Mouse (Mus musculus): ENCODE results near the gene Jaml. TPM values are rescaled to one million over a fixed set of nuclear protein-coding genes. Genes with fewer than 3 reads are reported as not detected.

Jaml gene
- polyA plus RNA-seq, 1 experiment from 2014 or later: not detected

DNA sequence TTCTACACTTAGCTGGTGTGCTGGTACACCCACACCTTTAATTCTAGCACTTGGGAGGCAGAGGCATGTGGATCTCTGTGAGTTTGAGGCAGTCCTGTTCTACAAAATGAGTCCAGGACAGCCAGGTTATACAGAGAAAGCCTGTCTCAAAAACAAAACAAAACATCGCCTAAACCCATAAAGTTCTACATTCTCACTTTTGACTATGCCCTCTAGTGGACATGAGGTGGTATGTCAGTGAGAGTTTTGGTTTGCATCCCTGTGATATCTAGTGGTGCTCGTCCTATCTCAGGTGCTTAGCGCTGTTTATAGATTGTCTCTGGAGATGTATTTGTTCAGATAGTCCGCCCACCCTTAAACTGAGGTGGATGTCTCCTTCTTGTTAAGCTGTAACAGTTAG is 30.5 kb upstream of the Jaml start:
- Histone ChIP-seq H3K4me3 (no peak overlapping the region), H3K4me2 (no peak overlapping the region), H3K27me3 (peaks cover 22% of the 10 kb centered on the region), H3K4me1 (peaks cover 2% of the 10 kb centered on the region; the same call in 1 of the 2 replicates), H3K36me3 (no peaks in the 10 kb centered on the region), H3K9me3 (no peaks in the 10 kb centered on the region), H3K9ac (no peak overlapping the region), H3K27ac (no peak overlapping the region)
- no peak for ATAC-seq (ENCODE audit: insufficient number of reproducible peaks, insufficient read depth, low FRiP score, low TSS enrichment, low read depth)
- 28% methylated on average over 4 of the region's 4 CpGs for WGBS

DNA sequence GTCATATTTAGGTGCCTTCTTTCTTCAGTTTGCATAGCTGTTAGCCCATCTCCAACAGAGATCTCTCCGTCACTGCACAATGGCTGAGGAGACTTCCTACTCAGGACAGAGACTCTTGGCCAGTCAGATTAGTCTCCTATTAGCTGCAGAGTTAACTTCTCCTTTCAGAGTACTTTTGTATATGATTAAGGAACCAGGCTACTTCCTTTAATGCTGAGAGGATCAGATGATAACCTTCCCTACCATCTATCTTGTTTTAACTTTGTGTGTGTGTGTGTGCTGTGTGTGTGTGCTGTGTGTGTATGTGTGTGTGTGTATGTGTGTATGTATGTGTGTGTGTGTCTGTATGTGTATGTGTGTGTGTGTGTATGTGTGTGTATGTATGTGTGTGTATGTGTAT is 29.3 kb upstream of the Jaml start:
- Histone ChIP-seq H3K27ac (no peak overlapping the region), H3K4me1 (no peaks in the 10 kb centered on the region), H3K9me3 (no peaks in the 10 kb centered on the region), H3K9ac (no peak overlapping the region), H3K36me3 (no peaks in the 10 kb centered on the region), H3K27me3 (peaks cover 18% of the 10 kb centered on the region), H3K4me2 (no peak overlapping the region), H3K4me3 (no peak overlapping the region)
- WGBS: 93% methylated on average over 1 of the region's 1 CpGs
- no peak for ATAC-seq (ENCODE audit: insufficient number of reproducible peaks, insufficient read depth, low FRiP score, low TSS enrichment, low read depth)

DNA sequence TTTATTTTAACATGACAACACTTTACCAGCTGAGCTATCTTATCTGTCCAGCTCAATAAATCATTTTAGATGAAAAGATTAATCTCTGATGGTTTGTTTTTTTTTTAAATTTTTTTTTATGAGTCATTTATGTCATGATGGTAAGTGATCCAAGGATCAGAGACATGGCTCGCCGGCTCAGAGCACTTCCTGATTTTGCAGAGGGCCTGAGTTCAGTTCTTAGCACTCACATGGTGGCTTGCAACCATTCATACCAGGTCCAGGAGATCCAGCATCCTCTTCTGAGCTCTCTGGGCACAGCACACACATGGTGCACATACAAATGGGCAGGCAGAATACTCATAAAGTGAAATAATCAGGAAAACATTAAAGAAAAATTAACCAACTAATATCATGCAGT is 28.7 kb upstream of the Jaml start:
- no peak overlapping the region for H3K9ac ChIP-seq
- no peaks in the 10 kb centered on the region for H3K4me1 ChIP-seq
- no peak overlapping the region for H3K27ac ChIP-seq
- WGBS: 90% methylated on average over 2 of the region's 2 CpGs
- H3K4me3 ChIP-seq: no peak overlapping the region
- H3K9me3 ChIP-seq: no peaks in the 10 kb centered on the region
- peaks cover 18% of the 10 kb centered on the region for H3K27me3 ChIP-seq
- ATAC-seq (ENCODE audit: insufficient number of reproducible peaks, insufficient read depth, low FRiP score, low TSS enrichment, low read depth): no peak
- H3K36me3 ChIP-seq: no peaks in the 10 kb centered on the region
- H3K4me2 ChIP-seq: no peak overlapping the region

- Histone ChIP-seq H3K27me3 (peaks cover 49% of the 10 kb centered on the region), H3K9me3 (no peaks in the 10 kb centered on the region), H3K27ac (peak within 1 kb of the TSS; percentile 94), H3K4me2 (peak within 1 kb of the TSS; percentile 69), H3K36me3 (no peaks in the 10 kb centered on the region), H3K4me1 (no peaks in the 10 kb centered on the region), H3K4me3 (peak within 1 kb of the TSS; percentile 65), H3K9ac (peak within 1 kb of the TSS; percentile 66)
- 0% methylated on average over 33 of the region's 33 CpGs for WGBS
- peak; percentile 86 for ATAC-seq (ENCODE audit: insufficient number of reproducible peaks, insufficient read depth, low FRiP score, low TSS enrichment, low read depth)
Observed at GRCm38 (mm10) chr9:45055082-45055713, 23.8 kb upstream of the Jaml start, which contains the start of gene Mpzl3. Gene Mpzl3, plus strand, starts transcription at chr9:45055186.

- Histone ChIP-seq H3K4me3 (no peak overlapping the region), H3K27me3 (peaks cover 53% of the 10 kb centered on the region), H3K9ac (no peak overlapping the region), H3K4me1 (no peaks in the 10 kb centered on the region), H3K36me3 (no peaks in the 10 kb centered on the region), H3K4me2 (no peak overlapping the region), H3K9me3 (no peaks in the 10 kb centered on the region), H3K27ac (no peak overlapping the region)
- WGBS: 17% methylated on average over 5 of the region's 5 CpGs
- no peak for ATAC-seq (ENCODE audit: insufficient number of reproducible peaks, insufficient read depth, low FRiP score, low TSS enrichment, low read depth)
Observed at GRCm38 (mm10) chr9:45058304-45058940, 20.6 kb upstream of the Jaml start.

DNA sequence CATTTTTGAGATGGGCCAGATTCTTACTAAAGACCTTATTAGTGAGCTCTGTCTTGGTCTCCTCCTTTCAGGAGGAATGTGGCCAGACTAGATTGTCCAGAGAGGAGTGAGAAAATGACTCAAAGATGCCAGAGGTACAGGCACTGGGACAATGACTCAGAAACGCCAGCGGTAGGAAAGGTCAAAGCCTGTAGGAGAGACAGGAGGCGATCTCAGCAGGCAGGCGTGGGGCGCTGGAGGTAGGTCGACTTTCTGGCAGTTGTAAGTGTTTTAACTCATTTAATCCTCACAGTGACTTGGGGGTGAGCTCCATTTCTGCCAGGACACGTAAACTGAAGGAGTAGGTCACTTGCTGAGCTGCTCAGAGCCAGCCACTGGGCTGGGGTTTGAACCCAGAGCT is 18.8 kb upstream of the Jaml start:
- H3K36me3 ChIP-seq: no peaks in the 10 kb centered on the region
- H3K27ac ChIP-seq: no peak overlapping the region
- no peak overlapping the region for H3K4me3 ChIP-seq
- H3K27me3 ChIP-seq: peaks cover 47% of the 10 kb centered on the region
- H3K9me3 ChIP-seq: no peaks in the 10 kb centered on the region
- no peak overlapping the region for H3K4me2 ChIP-seq
- no peak for ATAC-seq (ENCODE audit: insufficient number of reproducible peaks, insufficient read depth, low FRiP score, low TSS enrichment, low read depth)
- H3K9ac ChIP-seq: no peak overlapping the region
- no peaks in the 10 kb centered on the region for H3K4me1 ChIP-seq
- WGBS: 27% methylated on average over 7 of the region's 7 CpGs

DNA sequence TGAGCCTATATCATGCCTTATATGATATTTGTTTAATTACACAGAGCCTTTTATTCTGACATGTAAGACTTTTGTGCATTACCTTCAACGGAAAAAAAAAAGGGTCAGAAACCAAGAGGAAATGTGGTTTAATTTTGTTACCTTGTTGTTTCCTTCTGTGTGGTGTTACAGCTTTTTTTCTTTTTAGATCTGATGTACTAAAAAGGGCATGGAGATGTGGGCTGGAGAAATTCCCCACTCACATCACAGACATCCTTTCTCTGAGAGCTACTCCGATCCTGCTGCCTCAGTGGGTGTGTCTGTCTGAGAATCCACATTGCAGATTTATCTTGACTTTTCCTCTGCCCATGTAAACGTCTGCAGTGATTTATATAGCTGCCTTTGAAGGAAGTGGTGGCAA is 16.3 kb upstream of the Jaml start:
- no peak overlapping the region for H3K27ac ChIP-seq

GRCm38 (mm10) chr9:45064421-45064820 is 14.6 kb upstream of the Jaml start:
- H3K4me2 ChIP-seq: no peak overlapping the region
- WGBS: 68% methylated on average over 6 of the region's 6 CpGs
- ATAC-seq (ENCODE audit: insufficient number of reproducible peaks, insufficient read depth, low FRiP score, low TSS enrichment, low read depth): no peak
- H3K4me1 ChIP-seq: no peaks in the 10 kb centered on the region
- H3K27me3 ChIP-seq: peaks cover 19% of the 10 kb centered on the region
- H3K9ac ChIP-seq: no peak overlapping the region
- no peak overlapping the region for H3K4me3 ChIP-seq
- no peak overlapping the region for H3K27ac ChIP-seq
- H3K36me3 ChIP-seq: no peaks in the 10 kb centered on the region
- H3K9me3 ChIP-seq: no peaks in the 10 kb centered on the region

More for the DNA sequence above, 16.3 kb upstream of the Jaml start:
- Histone ChIP-seq H3K27me3 (peaks cover 35% of the 10 kb centered on the region), H3K4me3 (no peak overlapping the region), H3K4me2 (no peak overlapping the region), H3K9me3 (no peaks in the 10 kb centered on the region), H3K9ac (no peak overlapping the region), H3K4me1 (no peaks in the 10 kb centered on the region), H3K36me3 (no peaks in the 10 kb centered on the region)
- no peak for ATAC-seq (ENCODE audit: insufficient number of reproducible peaks, insufficient read depth, low FRiP score, low TSS enrichment, low read depth)
- 69% methylated on average over 3 of the region's 3 CpGs for WGBS

GRCm38 (mm10) chr9:45066735-45067134 is 12.2 kb upstream of the Jaml start:
- Histone ChIP-seq H3K36me3 (no peaks in the 10 kb centered on the region), H3K9ac (no peak overlapping the region), H3K4me3 (no peak overlapping the region), H3K9me3 (no peaks in the 10 kb centered on the region), H3K4me2 (no peak overlapping the region), H3K4me1 (no peaks in the 10 kb centered on the region), H3K27me3 (0 out of 2 replicates have a peak, but pooled peaks cover 4% of the 10 kb centered on the region), H3K27ac (no peak overlapping the region)
- 76% methylated on average over 4 of the region's 4 CpGs for WGBS
- no peak for ATAC-seq (ENCODE audit: insufficient number of reproducible peaks, insufficient read depth, low FRiP score, low TSS enrichment, low read depth)

GRCm38 (mm10) chr9:45071800-45072199 is 7.2 kb upstream of the Jaml start:
- H3K4me3 ChIP-seq: no peak overlapping the region
- no peaks in the 10 kb centered on the region for H3K4me1 ChIP-seq
- H3K27ac ChIP-seq: no peak overlapping the region
- no peak overlapping the region for H3K9ac ChIP-seq
- no peak overlapping the region for H3K4me2 ChIP-seq
- no peaks in the 10 kb centered on the region for H3K9me3 ChIP-seq
- H3K36me3 ChIP-seq: no peaks in the 10 kb centered on the region
- WGBS: 54% methylated on average over 3 of the region's 3 CpGs
- no peaks in the 10 kb centered on the region for H3K27me3 ChIP-seq
- no peak for ATAC-seq (ENCODE audit: insufficient number of reproducible peaks, insufficient read depth, low FRiP score, low TSS enrichment, low read depth)

DNA sequence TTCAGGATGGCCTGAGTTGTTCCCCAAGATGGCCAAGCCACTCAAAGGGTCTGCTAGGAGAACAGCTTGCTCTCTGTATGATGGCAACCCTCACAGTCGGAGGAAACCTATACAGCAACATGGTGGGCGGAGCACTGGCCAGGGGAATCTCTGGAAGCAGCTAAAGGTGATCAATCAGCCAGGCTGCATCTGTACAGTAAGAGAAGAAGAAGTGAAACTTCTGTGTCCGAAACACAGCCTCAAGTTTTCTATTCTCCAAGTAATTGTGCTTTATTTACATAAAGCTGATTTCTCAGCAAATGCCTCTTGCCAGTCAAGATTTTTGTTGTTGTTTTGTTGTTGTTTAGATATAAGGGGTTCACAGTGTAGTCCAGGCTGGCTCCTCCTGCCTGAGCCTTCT is 1.1 kb upstream of the Jaml start:
- 78% methylated on average over 3 of the region's 3 CpGs for WGBS
- no peak overlapping the region for H3K9ac ChIP-seq
- peaks cover 7% of the 10 kb centered on the region; the same call in 1 of the 2 replicates for H3K27me3 ChIP-seq
- no peaks in the 10 kb centered on the region for H3K9me3 ChIP-seq
- no peak overlapping the region for H3K4me2 ChIP-seq
- H3K4me1 ChIP-seq: no peaks in the 10 kb centered on the region
- H3K4me3 ChIP-seq: no peak overlapping the region
- H3K36me3 ChIP-seq: no peaks in the 10 kb centered on the region
- no peak overlapping the region for H3K27ac ChIP-seq
- ATAC-seq (ENCODE audit: insufficient number of reproducible peaks, insufficient read depth, low FRiP score, low TSS enrichment, low read depth): no peak

- Histone ChIP-seq H3K36me3 (no peaks in the 10 kb centered on the region), H3K4me1 (no peaks in the 10 kb centered on the region), H3K9ac (no peak overlapping the region), H3K27ac (no peak overlapping the region), H3K4me3 (no peak overlapping the region), H3K9me3 (no peaks in the 10 kb centered on the region), H3K4me2 (no peak overlapping the region), H3K27me3 (peaks cover 15% of the 10 kb centered on the region; the same call in 1 of the 2 replicates)
- ATAC-seq (ENCODE audit: insufficient number of reproducible peaks, insufficient read depth, low FRiP score, low TSS enrichment, low read depth): no peak
- WGBS: 86% methylated on average over 3 of the region's 3 CpGs
Observed at GRCm38 (mm10) chr9:45083132-45083531, 4.1 kb downstream of the Jaml start.

Measured in embryonic facial prominence, embryonic 13.5 days (tissue).